In genomic region chr1:30950456-30950835, GRCm38 (mm10) we compare ENCODE assay signal across 9 mouse cellular contexts. TPM values are rescaled to one million over a fixed set of nuclear protein-coding genes. Genes with fewer than 3 reads are reported as not detected.
DNase-seq lines count a peak whose midpoint lies in the region; ATAC-seq and TF ChIP-seq lines count a peak whose summit lies in the region.
"Had no signal": no experiment of that assay in that cellular context is flagged by ENCODE, and none has a peak within 500 bp of the region (broad histone marks: within the 10 kb centered on the region; RNA-seq: fewer than 3 reads in every experiment).

No protein-coding gene starts in this region.

- DNase-seq in heart, adult 9 months (ENCODE audit: low spot score in 2 of 2), result no peak
- no peak for DNase-seq in hindbrain, embryonic 14.5 days (ENCODE audit: low spot score)
- no peak for DNase-seq in adrenal gland, postnatal 36 days
- DNase-seq in frontal cortex, postnatal 14 days (ENCODE audit: low spot score in 2 of 2), result no peak
- DNase-seq in testis, postnatal 10 days (ENCODE audit: low spot score), result no peak

- peak overlapping the region in 1 of 2 experiments; percentile 78; a peak in 2 of 4 replicates for H3K4me3 ChIP-seq in heart, embryonic 14.5 days (ENCODE audit: control insufficient read depth in 1 of 2, insufficient read depth in 1 of 2, low read depth in 1 of 2, low read length in 2 of 2)
- peak overlapping the region; percentile 51; the same call in 1 of the 2 replicates for H3K4me3 ChIP-seq in cortical plate, adult 2 months (ENCODE audit: insufficient read depth, low read length)
- H3K4me3 ChIP-seq in hindbrain, embryonic 14.5 days (replicated peaks; ENCODE audit: low read length), result peak overlapping the region; percentile 90
- peak overlapping the region; percentile 80 for H3K4me3 ChIP-seq in midbrain, embryonic 15.5 days

- H3K27me3 ChIP-seq in heart, embryonic 14.5 days (ENCODE audit: control insufficient read depth, insufficient read depth, low read length), result no peaks in the 10 kb centered on the region
- H3K27me3 ChIP-seq in hindbrain, embryonic 14.5 days (ENCODE audit: control insufficient read depth, insufficient read depth, low read length), result no peaks in the 10 kb centered on the region
- H3K27me3 ChIP-seq in midbrain, embryonic 15.5 days (replicated peaks), result no peaks in the 10 kb centered on the region

- TF ChIP-seq POLR2A in cortical plate, adult 2 months (IDR thresholded peaks at IDR 0.05; ENCODE audit: extremely low read depth, insufficient read depth, low read length), result no peak

- H3K4me1 ChIP-seq in heart, embryonic 14.5 days (ENCODE audit: control insufficient read depth in 2 of 2, insufficient read depth in 2 of 2, low read length in 2 of 2), result peaks cover 0 to 7% of the 10 kb centered on the region in 2 experiments; a peak in 3 of 4 replicates
- H3K4me1 ChIP-seq in cortical plate, adult 2 months (ENCODE audit: control insufficient read depth, insufficient read depth, low read length), result peaks cover 2% of the 10 kb centered on the region; the same call in 1 of the 2 replicates
- H3K4me1 ChIP-seq in hindbrain, embryonic 14.5 days (replicated peaks; ENCODE audit: control insufficient read depth, insufficient read depth, low read length), result peaks cover 16% of the 10 kb centered on the region
- peaks cover 22% of the 10 kb centered on the region for H3K4me1 ChIP-seq in midbrain, embryonic 15.5 days

- H3K36me3 ChIP-seq in heart, embryonic 14.5 days (ENCODE audit: control insufficient read depth, insufficient read depth, low read length), result peaks cover 5% of the 10 kb centered on the region
- peaks cover 4% of the 10 kb centered on the region; the same call in 1 of the 2 replicates for H3K36me3 ChIP-seq in hindbrain, embryonic 14.5 days (replicated peaks; ENCODE audit: control insufficient read depth, insufficient read depth)
- H3K36me3 ChIP-seq in midbrain, embryonic 15.5 days (replicated peaks), result no peaks in the 10 kb centered on the region

- no peak for ATAC-seq in heart, embryonic 14.5 days (ENCODE audit: insufficient number of reproducible peaks, insufficient read depth, low FRiP score, low read depth)
- ATAC-seq in hindbrain, embryonic 14.5 days (ENCODE audit: low FRiP score), result no peak
- ATAC-seq in midbrain, embryonic 15.5 days (replicated peaks), result no peak

- H3K4me2 ChIP-seq in heart, embryonic 14.5 days (ENCODE audit: low read length), result peak overlapping the region; percentile 66
- peak overlapping the region; percentile 60 for H3K4me2 ChIP-seq in hindbrain, embryonic 14.5 days (replicated peaks)
- peak overlapping the region; percentile 62 for H3K4me2 ChIP-seq in midbrain, embryonic 15.5 days

- H3K9me3 ChIP-seq in heart, embryonic 14.5 days (ENCODE audit: control insufficient read depth, low read length), result no peaks in the 10 kb centered on the region
- no peaks in the 10 kb centered on the region for H3K9me3 ChIP-seq in hindbrain, embryonic 14.5 days (ENCODE audit: control insufficient read depth, low read length)
- no peaks in the 10 kb centered on the region for H3K9me3 ChIP-seq in midbrain, embryonic 15.5 days

- peak overlapping the region; percentile 82 for H3K9ac ChIP-seq in heart, embryonic 14.5 days (ENCODE audit: low read length)
- H3K9ac ChIP-seq in hindbrain, embryonic 14.5 days, result peak overlapping the region; percentile 98
- peak overlapping the region; percentile 81 for H3K9ac ChIP-seq in midbrain, embryonic 15.5 days

- WGBS in heart, embryonic 14.5 days, result 53% methylated on average over 5 of the region's 5 CpGs
- WGBS in hindbrain, embryonic 14.5 days, result 47% methylated on average over 5 of the region's 5 CpGs
- 40% methylated on average over 5 of the region's 5 CpGs for WGBS in midbrain, embryonic 15.5 days

- TF ChIP-seq CTCF in cortical plate, adult 2 months (IDR thresholded peaks at IDR 0.05; ENCODE audit: extremely low read depth, insufficient read depth, low read length), result no peak

- peak overlapping the region; percentile 99 to 100 for H3K27ac ChIP-seq in heart, embryonic 14.5 days (replicated peaks in 1 of 2; ENCODE audit: control insufficient read depth in 1 of 2, insufficient read depth in 1 of 2, low read depth in 2 of 2, low read length in 2 of 2)
- peak overlapping the region; percentile 98 for H3K27ac ChIP-seq in cortical plate, adult 2 months (ENCODE audit: insufficient read depth, low read length)
- peak overlapping the region; percentile 100 for H3K27ac ChIP-seq in hindbrain, embryonic 14.5 days
- H3K27ac ChIP-seq in midbrain, embryonic 15.5 days, result peak overlapping the region; percentile 100

RNA-seq across cellular contexts. Expression of gene AC153137.1, which starts 27.3 kb away (rescaled TPM):
- not detected in 2 replicates for polyA plus RNA-seq in heart, embryonic 14.5 days (2014; fragmentation: Nextera tagmentation; extraction: Ambion mirVana)
- polyA plus RNA-seq in cortical plate, adult 2 months (2012; rRNA removed), result not detected in 2 replicates
- not detected in 2 replicates for polyA plus RNA-seq in hindbrain, embryonic 14.5 days (2014; fragmentation: Nextera tagmentation; extraction: Ambion mirVana)
- polyA plus RNA-seq in midbrain, embryonic 15.5 days (2015; fragmentation: Nextera tagmentation; extraction: Ambion mirVana), result not detected in 2 replicates
- total RNA-seq in adrenal gland, postnatal 36 days (2021), result not detected
- total RNA-seq: hematopoietic stem cell, adult 5-6 weeks had no signal
